Mouse (Mus musculus) lung, postnatal 0 days (tissue): ENCODE measurements around the gene Ripor1.

Source experiments
- CTCF ChIP-seq: IDR thresholded peaks from 2 replicates; pipeline ENCODE4 v1.5.1; 2016; ENCODE audit warnings: antibody characterized with exemption, mild to moderate bottlenecking
- EP300 ChIP-seq: IDR thresholded peaks from 2 replicates; pipeline ENCODE4 v1.6.1; 2016; ENCODE audit warnings: antibody characterized with exemption, mild to moderate bottlenecking, control low read depth

DNA sequence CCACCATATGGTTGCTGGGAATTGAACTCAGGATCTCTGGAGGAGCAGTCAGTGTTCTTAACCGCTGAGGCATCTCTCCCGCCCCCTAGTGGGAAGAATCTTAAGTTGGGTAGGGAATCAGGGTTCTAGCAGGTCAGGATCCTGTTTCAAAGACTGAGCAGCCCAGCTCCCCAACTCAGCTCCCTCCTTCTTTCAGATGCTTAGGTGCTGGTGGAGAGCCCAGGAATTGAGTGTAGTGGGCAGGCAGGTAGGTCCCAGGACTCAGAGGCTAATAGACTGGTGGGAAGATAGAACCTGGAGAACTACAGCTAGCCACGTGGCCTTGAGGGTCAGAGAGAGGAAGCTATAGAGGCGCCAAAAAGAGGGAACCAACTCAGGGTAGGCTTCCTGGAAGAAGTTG, 2.6 kb downstream of the Ripor1 start:
- peak; percentile 66 for TF ChIP-seq CTCF
- TF ChIP-seq EP300 = no peak
